Mouse (Mus musculus) kidney, adult 2 months (tissue): ENCODE results near the gene Sec24c.

ENCODE experiments used
- CTCF ChIP-seq: fragments of 200-500 bp; conservative IDR thresholded peaks from 2 replicates; pipeline ENCODE4 v1.5.1; 2011; ENCODE audit warnings: low read depth, mild to moderate bottlenecking, control low read depth, low read length, moderate library complexity, mixed read lengths; ENCODE audit not compliant: insufficient read depth, insufficient read length
- POLR2A ChIP-seq: fragments of 200-500 bp; IDR thresholded peaks from one replicate; pipeline ENCODE4 v1.6.1; 2011; ENCODE audit warnings: low read depth, low read length, control low read depth

- TF ChIP-seq CTCF (no peak), POLR2A (no peak)
Measured at GRCm38 (mm10) chr14:20729871-20730270, 55.8 kb downstream of the Sec24c start.
